Mouse (Mus musculus): ENCODE results near the gene Gm11037. TPM values are rescaled to one million over a fixed set of nuclear protein-coding genes. Genes with fewer than 3 reads are reported as not detected.

The Gm11037 gene
- total RNA-seq, 2 experiments from 2014 or later: not detected

DNA sequence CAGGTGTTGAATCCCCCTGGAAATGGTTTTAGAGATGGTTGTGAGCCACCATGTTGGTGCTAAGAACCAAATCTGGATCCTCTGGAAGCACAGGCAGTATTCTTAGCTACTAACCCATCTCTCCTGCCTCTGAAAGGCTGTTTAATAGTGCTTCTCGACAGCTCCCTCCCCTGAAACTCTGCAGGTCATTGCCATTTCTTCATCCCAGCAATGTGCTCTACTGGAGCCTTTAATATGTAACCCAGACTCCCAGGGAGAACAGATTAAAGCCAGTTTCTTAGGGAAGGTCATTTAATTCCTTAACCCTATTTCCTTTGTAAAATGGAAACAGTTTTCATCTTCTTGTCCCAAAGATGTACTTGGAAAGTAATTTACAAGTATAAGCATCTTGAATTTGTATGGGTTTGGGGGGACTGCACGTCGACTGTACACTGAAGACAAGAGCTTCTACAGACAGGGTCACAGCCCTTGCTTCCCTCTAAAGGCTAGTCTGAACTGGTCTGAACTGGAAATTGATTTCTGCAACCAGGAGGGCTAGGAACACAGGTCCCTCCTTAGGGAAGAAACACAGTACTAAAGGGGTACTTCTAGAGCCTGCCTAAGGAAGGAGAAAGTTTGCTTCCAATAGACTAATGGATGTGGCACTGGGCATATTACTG is 42.1 kb downstream of the Gm11037 start:
- intact Hi-C loops (cut with DNase I): loop anchor here (5.0 kb wide), 1 partner anchor 87 kb away; the partner anchor contains the start of gene Pank2
- DNase-seq (ENCODE audit: low spot score in 2 of 2): no peak

DNA sequence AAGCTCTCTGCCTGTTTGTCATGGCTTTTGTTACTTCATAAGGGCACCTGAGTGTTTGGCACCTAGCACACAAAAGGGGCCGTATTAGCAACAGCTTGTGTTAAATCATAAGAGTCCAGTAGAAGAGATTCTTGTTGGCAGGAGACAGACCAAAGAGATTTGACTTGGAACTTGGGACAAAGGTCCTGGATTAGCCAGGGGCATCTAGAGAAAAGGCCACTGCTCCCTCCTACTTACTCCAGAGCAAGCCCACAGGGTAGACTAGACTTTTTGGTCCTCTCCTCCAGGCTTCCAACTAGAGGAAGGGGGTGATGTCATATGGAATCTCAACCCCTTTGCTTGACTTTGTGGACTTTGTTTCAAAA is 42.6 kb downstream of the Gm11037 start:
- intact Hi-C loops (cut with DNase I): loop anchor here (5.0 kb wide), 1 partner anchor 86 kb away; the partner anchor contains the start of gene Pank2
- no peak for DNase-seq (ENCODE audit: low spot score in 2 of 2)

DNA sequence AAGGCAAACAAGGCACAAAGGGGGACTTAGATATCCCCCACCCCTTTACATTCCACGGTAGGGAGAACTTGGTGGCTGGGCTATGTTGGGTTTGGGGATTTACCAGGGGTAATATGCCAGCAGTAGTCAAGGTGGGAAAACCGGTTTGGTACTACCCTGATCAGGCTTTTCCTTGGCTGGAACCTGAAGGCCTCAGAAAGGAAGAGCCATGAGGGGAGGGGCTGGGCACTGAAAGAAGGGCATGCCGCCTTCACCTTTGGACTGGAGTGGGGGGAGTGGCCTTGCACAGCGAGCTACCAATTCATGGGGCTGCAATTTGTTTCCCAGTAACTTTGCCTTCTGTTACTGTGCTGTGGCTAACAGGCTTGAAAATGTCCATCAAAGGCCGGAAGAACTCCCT is 43.2 kb downstream of the Gm11037 start:
- no peak for DNase-seq (ENCODE audit: low spot score in 2 of 2)
- intact Hi-C loops (cut with DNase I): loop anchor here (5.0 kb wide), 1 partner anchor 86 kb away; the partner anchor contains the start of gene Pank2

- no peak for DNase-seq (ENCODE audit: low spot score in 2 of 2)
- intact Hi-C loops (cut with DNase I): loop anchor here (5.0 kb wide), 1 partner anchor 84 kb away; the partner anchor contains the start of gene Pank2
These were observed 44.6 kb downstream of the Gm11037 start for GRCm38 (mm10) chr2:131177932-131178331.

- intact Hi-C loops (cut with DNase I): loop anchor here (5.0 kb wide), 1 partner anchor 83 kb away; the partner anchor contains the start of gene Pank2
- DNase-seq (ENCODE audit: low spot score in 2 of 2): no peak
These were observed 45.5 kb downstream of the Gm11037 start for GRCm38 (mm10) chr2:131178828-131179245.

DNA sequence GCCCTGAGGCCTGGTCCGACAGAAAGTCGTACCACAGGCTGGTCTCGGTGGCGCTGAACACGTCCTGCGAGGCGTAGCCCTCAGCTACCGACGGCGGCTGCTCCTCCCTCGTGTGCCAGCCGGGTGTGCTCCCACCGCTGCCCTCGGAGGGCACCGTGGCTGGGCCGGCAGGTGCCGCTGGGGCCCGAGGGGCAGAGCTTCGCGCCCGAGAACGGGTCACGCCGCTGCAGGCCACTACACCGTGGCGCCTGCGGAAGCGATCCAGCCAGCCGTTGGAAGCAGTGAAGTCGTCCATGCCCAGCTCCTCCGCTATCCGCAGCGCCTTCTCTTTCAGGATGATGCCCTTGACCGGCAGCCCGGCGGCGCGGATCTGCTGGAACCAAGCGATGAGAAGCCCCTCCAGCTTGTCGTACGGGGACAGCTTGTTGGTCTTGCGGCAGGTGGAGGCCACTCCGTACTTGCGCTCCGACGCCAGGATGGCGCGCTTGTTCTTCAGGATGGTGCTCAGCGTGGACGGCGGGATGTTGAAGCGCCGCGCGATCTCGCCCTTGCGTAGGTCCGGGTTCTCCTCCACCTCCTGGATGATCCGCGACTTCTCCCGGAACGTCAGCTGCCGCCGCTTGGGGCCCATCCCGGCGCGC is 46.1 kb downstream of the Gm11037 start:
- intact Hi-C loops (cut with DNase I): loop anchor here (5.0 kb wide), 1 partner anchor 83 kb away; the partner anchor contains the start of gene Pank2
- DNase-seq (ENCODE audit: low spot score in 2 of 2): peak; percentile 65 to 69

DNA sequence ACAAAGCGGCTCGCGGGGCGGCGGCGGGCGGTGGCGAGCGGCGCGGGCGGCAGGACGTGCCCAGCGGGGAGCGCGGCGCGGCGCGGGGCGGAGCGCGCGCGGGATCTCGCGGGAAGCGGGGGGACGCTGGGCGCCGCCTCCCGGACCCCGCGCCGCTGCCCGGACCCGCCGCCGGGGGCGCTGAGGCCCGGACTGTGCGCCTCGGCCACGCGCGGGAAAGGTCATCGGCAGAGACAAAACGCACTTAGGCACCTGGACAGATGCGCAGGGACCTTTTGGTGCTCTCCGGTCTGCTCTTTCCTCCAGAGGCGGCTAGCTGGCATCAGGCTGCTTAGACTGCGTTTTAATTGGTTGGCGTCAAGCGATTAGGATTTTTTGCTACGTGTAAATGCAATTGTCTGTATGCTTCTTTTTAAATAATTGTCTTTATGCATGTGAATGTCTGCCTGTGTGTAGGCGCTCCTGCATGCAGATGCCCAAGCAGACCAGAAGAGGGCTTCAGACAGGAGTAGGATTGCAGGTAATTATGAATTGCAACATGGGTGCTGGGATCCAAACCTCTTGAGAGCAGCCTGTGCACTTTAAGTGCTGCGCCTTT is 46.8 kb downstream of the Gm11037 start, which contains the start of gene Cenpb:
Cenpb (minus strand) TSS at position 78 of the 598 bp plus-strand sequence.
- DNase-seq (ENCODE audit: low spot score in 2 of 2): peak; percentile 85 to 87
- intact Hi-C loops (cut with DNase I): loop anchor here (2.0 to 5.0 kb wide), 2 partner anchors 31 to 82 kb away; partner anchors contain the start of gene Pank2

Other genes starting within 250 kb of the Gm11037 start
- 10 to 100 TPM; 66.0 to 77.8 TPM for gene 4930402H24Rik, start 227.1 kb upstream of the Gm11037 start, total RNA-seq (2021)
- 100 to 1,000 TPM; 125 to 128 TPM for gene Atrn, start 227.0 kb upstream of the Gm11037 start, total RNA-seq (2021)
- 10 to 100 TPM; 53.5 to 65.7 TPM for gene Gfra4, start 90.4 kb upstream of the Gm11037 start, total RNA-seq (2021)
- gene Adam33, start 69.7 kb upstream of the Gm11037 start, total RNA-seq (2021): 1 to 10 TPM; 4.9 to 9.0 TPM
- under 1 TPM; 0.32 to 0.75 TPM for gene Siglec1, start 46.7 kb upstream of the Gm11037 start, total RNA-seq (2021)
- 10 to 100 TPM in 1 of 2 experiments, 1 to 10 TPM in 1; 7.2 to 11.9 TPM for gene Hspa12b, start 6.2 kb upstream of the Gm11037 start, total RNA-seq (2021)
- 10 to 100 TPM; 71.1 to 78.3 TPM for gene 1700037H04Rik, start 26.6 kb downstream of the Gm11037 start, total RNA-seq (2021)
- gene Cenpb, start 46.6 kb downstream of the Gm11037 start, total RNA-seq (2021): 10 to 100 TPM; 75.1 to 88.0 TPM
- gene Cdc25b, start 53.5 kb downstream of the Gm11037 start, total RNA-seq (2021): 10 to 100 TPM; 13.9 to 22.8 TPM
- 10 to 100 TPM in 1 of 2 experiments, 1 to 10 TPM in 1; 9.7 to 10.8 TPM for gene Spef1, start 53.8 kb downstream of the Gm11037 start, total RNA-seq (2021)
- gene Ap5s1, start 73.6 kb downstream of the Gm11037 start, total RNA-seq (2021): 10 to 100 TPM; 21.3 to 30.7 TPM
- gene Mavs, start 100.6 kb downstream of the Gm11037 start, total RNA-seq (2021): 1 to 10 TPM; 6.5 to 6.9 TPM
- 10 to 100 TPM; 67.4 to 72.0 TPM for gene Pank2, start 129.0 kb downstream of the Gm11037 start, total RNA-seq (2021)
- gene Rnf24, start 219.4 kb downstream of the Gm11037 start, total RNA-seq (2021): 10 to 100 TPM; 37.4 to 39.4 TPM